Mouse (Mus musculus) hematopoietic stem cell, adult 5-6 weeks (primary cell): Measurements from ENCODE around the gene Camk1d. TPM values are rescaled to one million over a fixed set of nuclear protein-coding genes. Genes with fewer than 3 reads are reported as not detected.

ENCODE experiments used
- ATAC-seq, 2 experiments: fragments of 125-278 bp in 1 of 2; replicated peaks in 1 of 2; 2 replicates each; pipeline ENCODE4 v1.8.0; 2016 to 2017; ENCODE audit warnings: inconsistent platforms in 2 of 2, mild to moderate bottlenecking in 2 of 2, moderate number of reproducible peaks in 2 of 2, low read depth in 1 of 2, moderate TSS enrichment in 1 of 2; ENCODE audit not compliant: low FRiP score in 2 of 2, poor library complexity in 2 of 2, severe bottlenecking in 2 of 2, insufficient read depth in 1 of 2, low TSS enrichment in 1 of 2
- total RNA-seq: library from RNA; stranded (forward); fragments of 172-1452, 232-1000 nt; gene quantifications from 2 replicates; pipeline ENCODE4 v1.2.3, GENCODE M21; 2017

The Camk1d gene
- total RNA-seq, 1 experiment from 2014 or later: 7.8 TPM

GRCm38 (mm10) chr2:5378066-5378672, 336.1 kb downstream of the Camk1d start:
- ATAC-seq: no peak

GRCm38 (mm10) chr2:5372886-5373429, 341.4 kb downstream of the Camk1d start:
- no peak for ATAC-seq

GRCm38 (mm10) chr2:5371316-5371715, 343.0 kb downstream of the Camk1d start:
- no peak for ATAC-seq

GRCm38 (mm10) chr2:5370591-5370990, 343.7 kb downstream of the Camk1d start:
- no peak for ATAC-seq

- no peak for ATAC-seq
These were observed 350.5 kb downstream of the Camk1d start for GRCm38 (mm10) chr2:5363836-5364235.

GRCm38 (mm10) chr2:5358049-5358448, 356.3 kb downstream of the Camk1d start:
- no peak for ATAC-seq

- no peak for ATAC-seq
These were observed 357.3 kb downstream of the Camk1d start for GRCm38 (mm10) chr2:5357056-5357455.

- ATAC-seq: no peak
These were observed 361.3 kb downstream of the Camk1d start for GRCm38 (mm10) chr2:5352821-5353522.

GRCm38 (mm10) chr2:5345344-5345743, 369.0 kb downstream of the Camk1d start:
- ATAC-seq: no peak

GRCm38 (mm10) chr2:5327533-5328250, 386.6 kb downstream of the Camk1d start:
- ATAC-seq: no peak

- ATAC-seq: no peak
These were observed 389.5 kb downstream of the Camk1d start for GRCm38 (mm10) chr2:5324806-5325205.

GRCm38 (mm10) chr2:5321660-5322295, 392.5 kb downstream of the Camk1d start:
- no peak; a peak in 1 of 4 replicates for ATAC-seq

- ATAC-seq: no peak
These were observed 395.2 kb downstream of the Camk1d start for GRCm38 (mm10) chr2:5319138-5319537.

GRCm38 (mm10) chr2:5316763-5317162, 397.6 kb downstream of the Camk1d start:
- no peak for ATAC-seq

GRCm38 (mm10) chr2:5316217-5316616, 398.1 kb downstream of the Camk1d start:
- no peak for ATAC-seq

- no peak for ATAC-seq
These were observed 399.0 kb downstream of the Camk1d start for GRCm38 (mm10) chr2:5315291-5315828.

- no peak for ATAC-seq
These were observed 399.7 kb downstream of the Camk1d start for GRCm38 (mm10) chr2:5314530-5315166.
